Mouse (Mus musculus): ENCODE measurements around the gene 9330182L06Rik.

Gene 9330182L06Rik

GRCm38 (mm10) chr5:9361982-9362661, 96.2 kb downstream of the 9330182L06Rik start:
- DNase-seq (ENCODE audit: extremely low read depth, low read depth, low spot score): no peak

- DNase-seq (ENCODE audit: extremely low read depth, low read depth, low spot score): no peak
Observed at GRCm38 (mm10) chr5:9364937-9365336, 99.0 kb downstream of the 9330182L06Rik start.

GRCm38 (mm10) chr5:9367920-9368692, 102.2 kb downstream of the 9330182L06Rik start:
- no peak for DNase-seq (ENCODE audit: extremely low read depth, low read depth, low spot score)

- DNase-seq (ENCODE audit: extremely low read depth, low read depth, low spot score): no peak
Observed at GRCm38 (mm10) chr5:9371127-9371526, 105.2 kb downstream of the 9330182L06Rik start.

- DNase-seq (ENCODE audit: extremely low read depth, low read depth, low spot score): no peak
Observed at GRCm38 (mm10) chr5:9373341-9373740, 107.4 kb downstream of the 9330182L06Rik start.

- no peak for DNase-seq (ENCODE audit: extremely low read depth, low read depth, low spot score)
Observed at GRCm38 (mm10) chr5:9389968-9390367, 124.0 kb downstream of the 9330182L06Rik start.

GRCm38 (mm10) chr5:9391858-9392393, 126.0 kb downstream of the 9330182L06Rik start:
- no peak for DNase-seq (ENCODE audit: extremely low read depth, low read depth, low spot score)

GRCm38 (mm10) chr5:9417098-9417497, 151.2 kb downstream of the 9330182L06Rik start:
- DNase-seq (ENCODE audit: extremely low read depth, low read depth, low spot score): no peak

- no peak for DNase-seq (ENCODE audit: extremely low read depth, low read depth, low spot score)
Observed at GRCm38 (mm10) chr5:9417802-9418201, 151.9 kb downstream of the 9330182L06Rik start.

GRCm38 (mm10) chr5:9419964-9420363, 154.0 kb downstream of the 9330182L06Rik start:
- DNase-seq (ENCODE audit: extremely low read depth, low read depth, low spot score): no peak

- no peak for DNase-seq (ENCODE audit: extremely low read depth, low read depth, low spot score)
Observed at GRCm38 (mm10) chr5:9424464-9424863, 158.5 kb downstream of the 9330182L06Rik start.

GRCm38 (mm10) chr5:9427165-9427564, 161.2 kb downstream of the 9330182L06Rik start:
- DNase-seq (ENCODE audit: extremely low read depth, low read depth, low spot score): no peak

- DNase-seq (ENCODE audit: extremely low read depth, low read depth, low spot score): no peak
Observed at GRCm38 (mm10) chr5:9427581-9428241, 161.8 kb downstream of the 9330182L06Rik start.

- DNase-seq (ENCODE audit: extremely low read depth, low read depth, low spot score): no peak
Observed at GRCm38 (mm10) chr5:9428728-9429127, 162.8 kb downstream of the 9330182L06Rik start.

GRCm38 (mm10) chr5:9446146-9446545, 180.2 kb downstream of the 9330182L06Rik start:
- no peak for DNase-seq (ENCODE audit: extremely low read depth, low read depth, low spot score)

- no peak for DNase-seq (ENCODE audit: extremely low read depth, low read depth, low spot score)
Observed at GRCm38 (mm10) chr5:9448931-9449330, 183.0 kb downstream of the 9330182L06Rik start.

GRCm38 (mm10) chr5:9449570-9449969, 183.7 kb downstream of the 9330182L06Rik start:
- DNase-seq (ENCODE audit: extremely low read depth, low read depth, low spot score): no peak

GRCm38 (mm10) chr5:9453298-9453697, 187.4 kb downstream of the 9330182L06Rik start:
- no peak for DNase-seq (ENCODE audit: extremely low read depth, low read depth, low spot score)

- no peak for DNase-seq (ENCODE audit: extremely low read depth, low read depth, low spot score)
Observed at GRCm38 (mm10) chr5:9477587-9477986, 211.7 kb downstream of the 9330182L06Rik start.

- DNase-seq (ENCODE audit: extremely low read depth, low read depth, low spot score): no peak
Observed at GRCm38 (mm10) chr5:9495456-9495855, 229.5 kb downstream of the 9330182L06Rik start.

- no peak for DNase-seq (ENCODE audit: extremely low read depth, low read depth, low spot score)
Observed at GRCm38 (mm10) chr5:9497235-9497634, 231.3 kb downstream of the 9330182L06Rik start.

Measured in fat pad, adult 2 months (tissue).